Mouse (Mus musculus) inflammation-experienced regulatory T-cells, adult 6 months (primary cell): ENCODE data around the gene Fbxo36. TPM values are rescaled to one million over a fixed set of nuclear protein-coding genes. Genes with fewer than 3 reads are reported as not detected.

Experiments used
- ATAC-seq: one replicate; pipeline ENCODE4 v1.8.0; 2017
- polyA plus RNA-seq, 3 experiments: library from polyadenylated mRNA; unstranded; fragments of 100-300 nt; shearing (Covaris generic); gene quantifications; one replicate each; pipeline ENCODE4 v1.2.1; 2017

Fbxo36 gene
- polyA plus RNA-seq, 3 experiments from 2014 or later = 1.7 to 3.1 (median 2.0) TPM

DNA sequence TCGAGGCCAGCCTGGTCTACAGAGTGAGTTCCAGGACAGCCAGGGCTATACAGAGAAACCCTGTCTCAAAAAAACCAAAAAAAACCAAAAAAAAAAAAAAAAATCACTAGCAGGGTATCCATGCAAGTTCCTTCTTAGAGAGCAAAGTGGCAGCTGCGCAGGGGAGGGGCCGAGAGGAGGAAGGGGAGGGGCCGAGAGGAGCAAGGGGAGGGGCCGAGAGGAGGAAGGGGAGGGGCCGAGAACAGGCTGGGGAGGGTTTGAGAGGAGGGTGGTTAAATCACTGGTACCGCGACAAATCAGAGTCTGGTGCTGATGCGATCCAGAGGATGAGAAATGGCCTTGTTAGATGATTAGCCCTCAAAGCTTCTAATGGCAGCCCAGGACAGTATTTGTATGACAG lies 52.1 kb downstream of the Fbxo36 start:
- no peak for ATAC-seq

DNA sequence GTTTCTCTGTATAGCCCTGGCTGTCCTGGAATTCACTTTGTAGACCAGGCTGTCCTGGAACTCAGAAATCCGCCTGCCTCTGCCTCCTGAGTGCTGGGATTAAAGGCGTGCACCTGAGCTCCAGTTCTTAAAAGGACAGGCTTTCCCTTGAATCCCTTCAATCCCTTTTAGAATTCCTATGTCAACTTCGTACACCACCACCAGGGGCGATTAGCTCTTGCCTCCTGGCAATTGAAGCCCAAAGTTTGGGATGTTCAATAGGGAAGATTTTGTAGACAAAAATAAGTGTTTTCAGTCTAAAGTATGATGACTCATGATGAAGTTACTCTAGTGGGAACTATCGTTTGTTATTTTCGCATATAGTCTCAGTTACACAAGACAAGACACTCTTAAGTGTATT lies 57.7 kb downstream of the Fbxo36 start:
- ATAC-seq = no peak

- no peak for ATAC-seq
Measured at GRCm38 (mm10) chr1:84899156-84899555, 59.5 kb downstream of the Fbxo36 start.

DNA sequence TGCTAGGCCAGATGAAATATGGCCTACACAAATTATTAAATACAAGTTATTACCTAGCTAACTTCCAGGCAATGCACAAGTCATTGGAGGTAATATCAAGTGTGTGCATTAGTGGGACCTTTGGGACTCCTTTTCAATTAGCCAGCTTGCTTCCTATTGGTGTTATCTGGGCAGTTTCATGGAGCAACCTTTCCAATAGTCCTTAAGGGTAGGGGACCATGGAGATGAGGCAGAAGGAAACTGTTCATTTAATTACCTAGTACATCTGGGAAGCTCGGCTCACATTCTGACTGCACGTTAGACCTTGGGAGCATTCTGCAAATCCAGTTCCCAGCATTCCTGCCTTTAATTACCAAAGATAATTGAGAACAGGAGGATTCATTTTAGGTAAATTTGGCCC lies 64.8 kb downstream of the Fbxo36 start:
- no peak for ATAC-seq

DNA sequence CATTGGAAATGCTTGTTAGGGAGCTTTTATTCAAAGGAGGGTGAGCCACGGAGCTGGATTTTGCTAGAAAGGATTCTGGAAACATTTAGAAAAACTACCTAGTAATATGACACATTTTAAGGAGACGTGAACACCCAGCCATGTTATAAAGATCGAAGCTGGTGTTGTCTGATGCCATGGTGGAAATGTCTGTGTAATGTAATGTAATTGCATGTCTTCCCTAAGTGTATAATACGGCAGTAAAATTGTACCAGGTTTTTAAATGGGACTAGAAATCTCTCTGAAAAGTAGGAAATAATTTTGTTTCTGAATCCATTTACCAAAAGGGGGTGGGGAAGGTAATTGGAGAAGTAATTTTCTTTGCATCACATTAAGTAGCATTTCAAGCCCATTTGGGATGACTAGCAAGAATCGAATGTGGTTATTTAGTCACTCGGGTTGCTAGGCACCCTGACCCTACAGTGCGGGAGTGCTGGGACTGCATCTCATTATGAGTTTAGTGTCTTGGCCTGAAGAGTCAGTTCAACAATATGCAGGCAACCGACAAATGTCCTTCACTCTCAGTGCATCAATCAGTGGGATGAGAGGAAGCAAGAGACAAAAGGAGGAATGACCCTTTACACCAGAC lies 70.7 kb downstream of the Fbxo36 start:
- no peak for ATAC-seq

- no peak for ATAC-seq
Measured at GRCm38 (mm10) chr1:84912571-84912970, 72.9 kb downstream of the Fbxo36 start.

DNA sequence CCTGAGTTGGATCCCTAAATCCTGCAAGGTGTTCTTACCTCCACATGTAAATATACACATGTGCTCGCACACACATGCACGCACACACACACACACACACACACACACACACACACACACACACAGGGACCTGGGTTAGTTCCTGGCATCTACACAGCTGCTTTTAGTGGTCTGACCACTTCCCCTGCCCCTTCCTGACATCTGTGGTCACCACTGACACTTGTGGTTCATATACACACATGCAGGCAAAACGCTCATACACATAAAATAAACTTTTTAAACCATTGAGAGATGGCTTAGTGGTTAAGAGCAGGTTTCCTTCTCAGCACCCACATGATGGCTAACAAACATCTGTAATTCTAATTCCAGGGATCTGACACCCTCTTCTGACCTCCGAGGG lies 75.4 kb downstream of the Fbxo36 start:
- no peak for ATAC-seq

- ATAC-seq = no peak
Measured at GRCm38 (mm10) chr1:84918865-84919264, 79.2 kb downstream of the Fbxo36 start.

GRCm38 (mm10) chr1:84923432-84923831 lies 83.8 kb downstream of the Fbxo36 start:
- ATAC-seq = no peak

- no peak for ATAC-seq
Measured at GRCm38 (mm10) chr1:84924134-84924533, 84.5 kb downstream of the Fbxo36 start.

DNA sequence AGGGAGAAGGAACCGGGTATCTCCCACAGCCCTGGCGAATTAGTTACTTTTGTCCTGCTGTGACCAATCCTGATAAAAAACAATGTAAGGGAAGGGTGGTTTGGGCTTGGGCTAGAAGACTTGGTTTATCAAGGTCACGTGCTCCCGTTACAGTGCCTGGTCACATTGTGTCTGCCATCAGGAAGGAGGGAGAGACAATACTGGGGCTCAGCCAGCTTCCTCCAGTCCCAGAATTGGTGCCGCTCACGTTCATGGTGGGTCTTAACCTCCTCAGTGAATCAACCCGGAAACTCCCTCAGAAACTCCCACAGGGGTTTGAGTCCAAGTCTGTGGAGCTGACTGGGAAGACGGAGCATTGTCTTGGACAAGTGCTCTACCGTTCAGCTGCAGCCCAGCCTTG lies 86.0 kb downstream of the Fbxo36 start:
- ATAC-seq = no peak

DNA sequence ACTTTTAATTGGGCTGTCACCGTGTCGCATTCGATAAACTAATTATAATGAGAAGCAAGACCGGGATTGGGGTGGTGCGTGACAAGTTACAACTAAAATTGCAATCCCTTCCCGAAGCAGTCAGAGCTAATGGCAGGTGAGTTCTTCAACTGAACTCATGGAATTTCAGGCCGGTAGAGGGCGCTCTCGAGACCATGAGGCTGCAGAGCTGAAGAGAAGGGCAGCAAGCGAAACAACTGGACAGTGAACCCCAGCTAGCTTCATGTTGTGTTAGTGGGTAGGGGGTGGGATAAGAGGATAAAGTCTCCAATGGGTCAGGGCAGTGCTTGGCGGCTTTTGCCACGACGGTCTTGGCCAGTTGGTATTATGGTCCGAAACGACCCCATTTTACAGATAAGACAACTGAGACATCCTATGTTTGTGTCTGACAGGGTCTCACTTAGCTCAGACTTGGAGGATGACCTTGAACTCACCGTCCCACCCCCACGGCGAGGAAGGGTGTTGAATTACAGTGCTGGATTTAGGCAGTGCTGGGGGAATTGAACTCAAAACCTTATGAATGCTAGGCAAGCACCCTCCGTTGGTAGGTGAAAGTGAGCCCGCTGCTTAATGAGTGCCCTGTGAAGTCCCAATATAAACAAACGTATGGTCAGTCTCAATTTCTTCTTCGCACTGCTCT lies 94.0 kb downstream of the Fbxo36 start:
- no peak for ATAC-seq

DNA sequence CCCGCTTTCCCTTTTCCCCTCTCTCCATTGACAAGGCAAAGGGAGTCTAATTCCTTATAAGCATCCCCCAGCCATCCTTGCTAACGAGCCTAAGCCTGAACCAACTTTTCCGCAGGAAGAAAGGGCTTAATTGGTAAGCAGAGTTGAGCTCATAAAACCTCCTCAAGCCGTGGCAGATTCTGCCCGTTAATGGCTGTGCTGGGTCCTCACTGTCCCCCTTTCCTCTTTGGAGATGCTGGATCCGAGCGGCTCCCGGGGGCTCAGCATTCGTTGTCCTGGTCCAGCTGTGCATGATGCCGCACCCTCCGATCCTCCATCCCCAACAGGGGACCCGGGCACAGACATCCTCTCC lies 94.5 kb downstream of the Fbxo36 start:
- ATAC-seq = no peak

DNA sequence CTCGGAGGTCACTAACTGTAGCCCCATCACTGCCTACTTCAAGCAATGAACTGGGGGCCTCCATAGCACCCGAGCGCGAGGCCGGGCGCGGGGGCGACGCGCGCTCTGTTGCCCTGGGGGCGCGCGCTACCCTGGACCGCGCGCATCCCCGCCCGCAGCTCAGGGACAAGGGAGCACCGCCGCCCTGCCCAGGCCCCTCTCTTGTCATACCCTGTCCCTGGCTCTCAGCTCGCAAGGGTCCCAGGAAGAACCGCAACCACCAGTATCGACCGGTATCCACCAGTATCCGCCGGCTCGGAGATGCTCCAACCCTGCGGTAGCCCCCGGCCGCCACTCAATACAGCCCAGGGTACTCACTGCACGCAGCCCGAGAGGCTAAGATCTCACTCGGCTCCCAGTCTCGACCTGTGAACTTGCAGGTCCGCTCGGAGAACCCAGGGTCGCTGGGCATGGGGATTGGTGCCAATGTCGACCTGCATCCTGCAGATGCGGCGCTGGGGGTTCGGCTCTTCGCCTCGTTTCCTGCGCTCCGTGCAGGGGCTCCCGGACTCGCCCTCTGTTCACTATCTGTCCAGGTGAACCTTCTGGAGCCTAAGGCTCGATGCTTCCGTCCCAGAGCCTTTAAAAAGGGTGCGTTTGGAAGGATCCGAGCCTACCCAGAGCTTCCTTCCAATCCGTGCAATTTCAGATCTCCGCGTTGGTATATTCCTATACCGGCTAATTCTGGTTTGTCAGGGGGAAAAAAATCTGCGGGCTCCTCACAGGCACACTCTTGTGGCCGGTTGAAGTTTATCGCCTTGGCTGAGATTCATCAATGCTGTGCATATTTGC lies 95.1 kb downstream of the Fbxo36 start, which contains the start of gene Slc16a14:
TSS of gene Slc16a14 (minus strand) at position 632 of the 831 bp plus-strand sequence.
- no peak for ATAC-seq

DNA sequence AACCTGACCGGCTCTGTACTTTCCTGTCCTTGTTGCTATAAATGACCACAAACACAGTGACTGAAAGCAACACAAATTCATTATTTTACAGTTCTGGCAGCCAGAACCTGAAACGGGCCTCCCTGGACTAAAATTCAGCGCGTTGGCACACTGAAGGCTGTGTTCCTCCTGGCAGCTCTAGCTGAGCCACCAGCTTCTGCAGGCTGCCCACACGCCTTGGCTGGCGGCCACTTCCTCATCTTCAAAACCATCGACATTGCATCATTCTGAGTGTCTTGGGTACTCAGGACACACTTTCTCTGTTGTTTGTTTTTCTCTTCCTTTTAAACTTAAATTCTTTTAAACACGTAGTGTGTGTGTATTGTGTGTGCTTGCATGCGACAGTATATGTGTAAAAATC lies 96.0 kb downstream of the Fbxo36 start:
- no peak for ATAC-seq

GRCm38 (mm10) chr1:84936716-84937510 lies 97.3 kb downstream of the Fbxo36 start:
- no peak for ATAC-seq

GRCm38 (mm10) chr1:84939466-84939865 lies 99.8 kb downstream of the Fbxo36 start:
- no peak for ATAC-seq

DNA sequence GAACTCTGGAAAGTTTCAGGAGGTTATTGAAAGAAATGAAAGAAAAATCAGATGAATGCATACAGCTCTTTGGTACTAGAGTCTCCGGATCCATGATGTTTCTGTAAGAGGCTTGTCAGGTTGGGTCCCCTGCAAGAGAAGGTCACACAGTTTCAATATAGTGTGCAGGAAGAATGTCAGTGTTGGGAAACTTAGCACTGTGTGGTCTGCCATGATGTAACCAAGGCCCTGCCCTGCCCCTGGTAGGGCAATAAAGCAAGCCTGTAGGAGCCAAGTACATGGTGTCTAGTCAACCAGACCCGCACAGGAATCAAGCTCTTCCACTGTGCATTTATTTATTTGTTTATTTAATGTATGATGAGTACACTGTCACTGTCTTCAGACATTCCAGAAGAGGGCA lies 100.7 kb downstream of the Fbxo36 start:
- no peak for ATAC-seq

DNA sequence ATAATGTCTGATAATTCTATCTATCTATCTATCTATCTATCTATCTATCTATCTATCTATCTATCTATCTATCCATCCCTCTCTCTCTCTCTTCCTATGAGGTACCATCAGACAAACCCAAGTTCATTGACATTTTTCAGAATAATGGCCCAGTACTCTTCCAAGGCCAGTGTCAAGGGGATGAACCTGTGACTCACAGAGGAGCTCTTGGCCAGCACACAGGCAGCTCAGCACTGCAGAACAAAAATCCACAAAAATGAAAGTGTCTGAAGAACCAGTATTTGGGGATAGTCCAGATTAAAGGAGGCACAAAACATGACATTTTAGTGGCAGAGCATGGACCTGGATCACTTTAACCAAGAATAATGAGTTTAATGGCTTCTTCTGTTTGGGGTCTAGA lies 103.0 kb downstream of the Fbxo36 start:
- ATAC-seq = no peak

- ATAC-seq = no peak
Measured at GRCm38 (mm10) chr1:84943549-84943948, 103.9 kb downstream of the Fbxo36 start.

DNA sequence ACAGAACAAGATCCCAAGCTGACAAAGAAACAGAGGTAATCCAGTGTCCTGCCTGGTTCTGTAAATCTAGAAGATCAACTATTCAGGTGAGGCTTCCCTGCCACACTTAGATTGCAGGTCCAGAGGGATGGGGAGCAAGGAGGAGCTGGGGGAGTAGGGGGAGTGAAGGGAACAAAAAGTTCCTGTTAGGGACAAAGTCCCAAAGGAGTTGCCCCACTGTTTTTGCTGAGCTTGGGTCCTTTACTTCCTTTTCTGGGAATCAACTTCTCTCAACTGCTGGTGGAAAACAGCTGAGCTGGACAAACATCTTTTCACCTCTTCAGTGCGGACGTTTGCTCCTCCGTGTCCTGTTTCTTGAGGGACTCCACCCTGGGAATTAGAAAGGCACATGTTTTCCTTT lies 106.3 kb downstream of the Fbxo36 start:
- no peak for ATAC-seq

DNA sequence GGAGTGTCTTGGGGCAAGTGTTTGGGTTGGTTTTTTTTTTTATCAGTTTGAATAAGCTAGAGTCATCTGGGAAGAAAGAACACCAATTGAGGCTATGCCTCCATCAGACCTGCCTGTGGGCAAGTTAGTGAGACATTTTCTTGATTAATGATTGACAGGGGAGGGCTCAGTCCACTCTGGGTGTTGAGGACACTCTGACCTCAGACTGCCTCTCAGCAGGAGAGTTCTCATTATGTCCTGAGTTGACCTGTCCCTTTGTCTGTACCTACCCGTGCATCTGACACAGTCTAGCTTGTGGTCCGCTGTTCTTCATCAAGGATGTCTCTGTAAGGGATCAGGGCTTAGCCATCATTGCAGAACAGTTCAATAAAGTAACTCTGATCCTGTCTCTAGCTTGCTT lies 107.7 kb downstream of the Fbxo36 start:
- no peak for ATAC-seq
